Mouse (Mus musculus): Measurements from ENCODE around the gene Ptcd2. TPM values are rescaled to one million over a fixed set of nuclear protein-coding genes. Genes with fewer than 3 reads are reported as not detected.
"Not testable (repeated sequence)": the region's sequence is repeated elsewhere in the genome, so short reads cannot be mapped to it uniquely, and the experiment has no call there.

Gene Ptcd2
- total RNA-seq, 1 experiment from 2014 or later: 40.8 TPM

GRCm38 (mm10) chr13:99355861-99356260 is 11.4 kb upstream of the Ptcd2 start:
- DNase-seq: no peak

- DNase-seq: no peak
Measured at GRCm38 (mm10) chr13:99355072-99355471, 10.6 kb upstream of the Ptcd2 start.

- DNase-seq: no peak
Measured at GRCm38 (mm10) chr13:99353490-99353851, 9.0 kb upstream of the Ptcd2 start.

GRCm38 (mm10) chr13:99352758-99353489 is 8.4 kb upstream of the Ptcd2 start:
- DNase-seq: peak; percentile 93

- DNase-seq: no peak
Measured at GRCm38 (mm10) chr13:99351596-99351995, 7.1 kb upstream of the Ptcd2 start.

GRCm38 (mm10) chr13:99351186-99351585 is 6.7 kb upstream of the Ptcd2 start:
- no peak for DNase-seq

GRCm38 (mm10) chr13:99350009-99350408 is 5.5 kb upstream of the Ptcd2 start:
- no peak for DNase-seq

GRCm38 (mm10) chr13:99343876-99344598 is 468 bp downstream of the Ptcd2 start:
- DNase-seq: no peak

- no peak for DNase-seq
Measured at GRCm38 (mm10) chr13:99341504-99341903, 3.0 kb downstream of the Ptcd2 start.

GRCm38 (mm10) chr13:99337510-99337909 is 7.0 kb downstream of the Ptcd2 start:
- DNase-seq: no peak

- DNase-seq: no peak
Measured at GRCm38 (mm10) chr13:99331255-99331654, 13.2 kb downstream of the Ptcd2 start.

GRCm38 (mm10) chr13:99324337-99324685 is 20.2 kb downstream of the Ptcd2 start:
- not testable (repeated sequence) for DNase-seq

- DNase-seq: no peak
Measured at GRCm38 (mm10) chr13:99323632-99324336, 20.7 kb downstream of the Ptcd2 start.

GRCm38 (mm10) chr13:99322915-99323314 is 21.6 kb downstream of the Ptcd2 start:
- not testable (repeated sequence) for DNase-seq

- DNase-seq: no peak
Measured at GRCm38 (mm10) chr13:99320453-99320852, 24.1 kb downstream of the Ptcd2 start.

- peak; percentile 63 for DNase-seq
Measured at GRCm38 (mm10) chr13:99317058-99317457, 27.4 kb downstream of the Ptcd2 start.

GRCm38 (mm10) chr13:99316366-99316765 is 28.1 kb downstream of the Ptcd2 start:
- DNase-seq: no peak

GRCm38 (mm10) chr13:99314657-99315181 is 29.8 kb downstream of the Ptcd2 start:
- no peak for DNase-seq

GRCm38 (mm10) chr13:99314098-99314497 is 30.4 kb downstream of the Ptcd2 start:
- DNase-seq: no peak

GRCm38 (mm10) chr13:99308393-99308792 is 36.1 kb downstream of the Ptcd2 start:
- DNase-seq: peak; percentile 14

GRCm38 (mm10) chr13:99307930-99308359 is 36.6 kb downstream of the Ptcd2 start:
- no peak for DNase-seq

- DNase-seq: no peak
Measured at GRCm38 (mm10) chr13:99306164-99306563, 38.3 kb downstream of the Ptcd2 start.

GRCm38 (mm10) chr13:99305186-99305585 is 39.3 kb downstream of the Ptcd2 start:
- DNase-seq: no peak
